Mouse (Mus musculus) small intestine, adult 10 weeks (tissue): ENCODE results near the gene Gm12248. TPM values are rescaled to one million over a fixed set of nuclear protein-coding genes. Genes with fewer than 3 reads are reported as not detected.

Experiments used
- polyA plus RNA-seq: library from polyadenylated mRNA; stranded (reverse); fragments of 350-450 nt; fragmentation: Illumina TruSeq; extraction: RNeasy Lipid Tissue Mini Kit (QIAGEN cat#74804); gene quantifications from one replicate; pipeline ENCODE4 v1.2.3, GENCODE M21; 2014; ENCODE audit warnings: low replicate concordance

Gene Gm12248
- polyA plus RNA-seq = not detected

DNA sequence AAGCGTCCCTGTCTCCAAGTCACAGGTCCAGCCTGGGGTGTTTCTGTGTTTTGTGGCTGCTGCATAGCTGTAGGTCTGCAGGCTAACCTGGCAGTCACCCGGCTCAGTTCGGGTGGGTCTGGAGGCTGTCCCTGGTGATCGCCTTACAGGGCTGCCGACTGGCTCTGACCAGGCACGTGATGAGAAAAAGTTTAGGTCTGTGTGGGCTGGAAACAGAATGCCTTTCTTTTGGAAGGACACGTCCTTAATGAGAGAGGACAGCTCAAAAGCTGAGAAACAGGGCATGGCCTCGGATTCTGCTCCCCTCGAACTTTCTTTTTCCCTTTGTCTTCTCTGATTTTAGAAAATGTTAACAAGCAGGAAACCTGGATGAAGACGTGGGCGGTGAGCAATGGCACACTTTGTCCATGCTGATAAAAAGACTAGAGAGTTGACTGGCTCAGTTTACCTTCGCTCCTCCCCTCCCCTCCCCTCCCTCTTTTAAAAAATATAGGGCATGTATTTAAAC is at the start of gene Gm12248:
Gene Gm12248 (minus strand): TSS at position 114 of the 508 bp plus-strand sequence.

DNA sequence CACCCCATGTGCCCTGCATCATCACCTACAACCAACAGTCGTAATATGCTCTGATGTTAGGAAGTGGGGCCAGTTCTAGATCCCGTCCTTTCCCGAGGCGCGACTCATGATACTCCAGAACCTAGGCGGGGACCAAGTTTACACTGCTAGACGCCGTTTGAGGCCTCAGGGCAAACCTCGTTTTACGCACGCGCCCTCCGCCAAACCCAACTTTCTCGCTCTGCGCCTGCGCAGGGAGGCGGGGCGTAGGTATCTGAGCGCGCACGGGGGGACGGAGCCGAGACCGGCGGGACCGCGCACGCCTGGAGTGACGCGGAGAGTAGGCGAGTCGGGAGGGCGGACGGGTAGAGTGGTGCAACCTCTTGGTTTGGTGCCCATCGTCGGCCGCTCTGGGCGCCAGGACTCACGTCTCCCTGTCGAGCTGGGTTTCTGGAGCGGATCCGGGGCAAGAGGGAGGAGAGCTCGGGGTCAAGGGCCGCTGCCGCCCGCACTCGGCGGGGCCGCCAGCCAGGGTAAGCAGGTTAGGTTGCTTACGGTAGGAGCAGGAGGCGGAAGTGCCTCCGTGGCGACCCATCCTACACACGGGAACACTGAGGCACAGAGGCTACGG is 10.9 kb upstream of the Gm12248 start, which contains the start of gene Cnot8:
Gene Cnot8 (plus strand): TSS at position 457 of the 610 bp plus-strand sequence.

Other genes starting within 250 kb of the Gm12248 start
- gene Larp1, start 84.1 kb downstream of the Gm12248 start, polyA plus RNA-seq = 14.3 TPM
- gene Cnot8, start 11.0 kb upstream of the Gm12248 start, polyA plus RNA-seq = 16.6 TPM
- 1.6 TPM for gene Gemin5, start 75.4 kb upstream of the Gm12248 start, polyA plus RNA-seq
- gene Mrpl22, start 78.5 kb upstream of the Gm12248 start, polyA plus RNA-seq = 20.5 TPM
- gene Igtp, start 106.4 kb upstream of the Gm12248 start, polyA plus RNA-seq = 31.3 TPM
- gene Irgm2, start 106.5 kb upstream of the Gm12248 start, polyA plus RNA-seq = 23.6 TPM
- gene 4930438A08Rik, start 181.7 kb upstream of the Gm12248 start, polyA plus RNA-seq = not detected
- gene Zfp692, start 213.9 kb upstream of the Gm12248 start, polyA plus RNA-seq = 0.59 TPM
- 52.8 TPM for gene Zfp672, start 237.2 kb upstream of the Gm12248 start, polyA plus RNA-seq
- 0.63 TPM for gene Sh3bp5l, start 237.6 kb upstream of the Gm12248 start, polyA plus RNA-seq